Mouse (Mus musculus) brain, embryonic 14.5 days (tissue): ENCODE measurements around the gene Smok2a.

Source experiments
- CTCF ChIP-seq: fragments of 200-500 bp; IDR thresholded peaks from 2 replicates; pipeline ENCODE4 v1.5.1; 2012; ENCODE audit warnings: inconsistent platforms, mild to moderate bottlenecking, moderate library complexity, borderline replicate concordance; ENCODE audit not compliant: insufficient read depth, insufficient read length; ENCODE audit errors: extremely low read depth
- POLR2A ChIP-seq: fragments of 200-500 bp; IDR thresholded peaks from 2 replicates; pipeline ENCODE4 v1.6.1; 2012; ENCODE audit warnings: mild to moderate bottlenecking, inconsistent platforms, borderline replicate concordance; ENCODE audit not compliant: poor library complexity, insufficient read depth, insufficient read length, severe bottlenecking; ENCODE audit errors: extremely low read depth

DNA sequence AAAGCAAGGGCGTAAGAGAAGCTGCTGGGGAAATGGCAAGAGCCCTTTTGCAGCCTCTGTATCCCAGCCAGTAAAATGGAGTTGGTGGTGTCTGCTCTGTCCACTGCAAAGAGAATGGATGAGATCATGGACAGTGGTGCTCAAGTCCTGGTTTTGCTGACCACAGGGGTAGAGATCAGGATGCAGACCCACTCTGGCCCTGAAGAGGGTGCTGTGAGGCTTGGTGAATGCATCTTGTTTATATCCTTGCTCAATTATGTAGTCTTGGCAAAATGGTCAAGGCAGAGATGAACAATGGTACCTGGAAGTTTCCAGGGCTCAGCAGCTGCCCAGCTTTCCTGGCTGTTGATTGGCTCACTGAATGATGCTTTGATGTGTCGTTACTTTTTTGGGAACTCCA lies 5.4 kb upstream of the Smok2a start:
- TF ChIP-seq CTCF (no peak), POLR2A (no peak)
